Mouse (Mus musculus) hematopoietic stem cell, adult 5-6 weeks (primary cell): ENCODE measurements around the gene BC029722. TPM values are rescaled to one million over a fixed set of nuclear protein-coding genes. Genes with fewer than 3 reads are reported as not detected.
A peak's percentile ranks its signal among the peaks of the same experiment; 100 is the strongest.

ENCODE experiments used
- ATAC-seq, 2 experiments: fragments of 125-278 bp in 1 of 2; replicated peaks in 1 of 2; 2 replicates each; pipeline ENCODE4 v1.8.0; 2016 to 2017; ENCODE audit warnings: inconsistent platforms in 2 of 2, mild to moderate bottlenecking in 2 of 2, moderate number of reproducible peaks in 2 of 2, low read depth in 1 of 2, moderate TSS enrichment in 1 of 2; ENCODE audit not compliant: low FRiP score in 2 of 2, poor library complexity in 2 of 2, severe bottlenecking in 2 of 2, insufficient read depth in 1 of 2, low TSS enrichment in 1 of 2
- total RNA-seq: library from RNA; stranded (forward); fragments of 172-1452, 232-1000 nt; gene quantifications from 2 replicates; pipeline ENCODE4 v1.2.3, GENCODE M21; 2017

Gene BC029722
- total RNA-seq, 1 experiment from 2014 or later, result 27.2 TPM

GRCm38 (mm10) chr2:155825904-155826629, 6.8 kb upstream of the BC029722 start:
- ATAC-seq, result peak in 1 of 2 experiments; percentile 8; a peak in 2 of 4 replicates

GRCm38 (mm10) chr2:155823722-155824121, 4.5 kb upstream of the BC029722 start:
- no peak for ATAC-seq

- ATAC-seq, result no peak
Observed at GRCm38 (mm10) chr2:155820779-155821178, 1.6 kb upstream of the BC029722 start.

- peak; percentile 9 to 33 for ATAC-seq
Observed at GRCm38 (mm10) chr2:155819449-155820251, 424 bp upstream of the BC029722 start.

DNA sequence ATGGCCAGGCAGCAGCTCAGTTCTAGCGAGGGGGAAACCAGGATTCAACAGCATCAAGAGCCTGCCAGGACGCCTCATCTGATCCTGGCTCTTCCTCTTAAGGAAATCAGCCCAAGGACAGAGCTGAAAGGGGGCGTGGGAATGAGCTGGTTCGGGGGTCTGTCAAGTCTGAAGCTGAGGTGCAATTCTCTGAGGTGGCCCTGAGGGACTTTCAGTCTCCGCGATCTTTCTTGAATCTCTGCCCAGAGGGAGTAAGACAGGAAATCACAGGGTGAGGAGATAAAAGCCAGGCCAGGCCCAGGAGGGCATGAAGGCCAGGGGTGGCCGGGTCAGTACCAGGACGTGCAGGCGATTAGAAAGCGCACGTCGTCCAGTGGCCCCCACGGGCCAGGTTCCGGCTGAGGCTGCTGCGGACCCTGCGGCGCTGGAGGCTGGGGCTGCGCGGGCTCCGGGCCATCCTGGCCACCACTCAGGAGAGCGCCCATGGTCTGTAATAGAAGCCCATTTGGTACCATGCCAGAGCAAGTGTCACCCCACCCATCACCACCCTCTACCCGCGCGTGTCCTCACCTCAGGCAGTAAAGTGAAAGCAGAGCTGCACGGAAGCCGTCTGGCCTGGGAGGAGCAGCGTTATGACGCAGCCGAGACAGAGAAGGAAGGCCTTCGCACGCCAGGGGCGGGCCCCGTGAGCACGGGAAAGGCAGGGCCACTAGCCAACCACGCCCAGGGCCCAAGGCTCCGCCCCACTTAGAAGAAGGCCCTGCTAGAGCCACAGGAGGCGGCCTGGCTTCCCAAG, 432 bp downstream of the BC029722 start:
- peak; percentile 96 to 97 for ATAC-seq

DNA sequence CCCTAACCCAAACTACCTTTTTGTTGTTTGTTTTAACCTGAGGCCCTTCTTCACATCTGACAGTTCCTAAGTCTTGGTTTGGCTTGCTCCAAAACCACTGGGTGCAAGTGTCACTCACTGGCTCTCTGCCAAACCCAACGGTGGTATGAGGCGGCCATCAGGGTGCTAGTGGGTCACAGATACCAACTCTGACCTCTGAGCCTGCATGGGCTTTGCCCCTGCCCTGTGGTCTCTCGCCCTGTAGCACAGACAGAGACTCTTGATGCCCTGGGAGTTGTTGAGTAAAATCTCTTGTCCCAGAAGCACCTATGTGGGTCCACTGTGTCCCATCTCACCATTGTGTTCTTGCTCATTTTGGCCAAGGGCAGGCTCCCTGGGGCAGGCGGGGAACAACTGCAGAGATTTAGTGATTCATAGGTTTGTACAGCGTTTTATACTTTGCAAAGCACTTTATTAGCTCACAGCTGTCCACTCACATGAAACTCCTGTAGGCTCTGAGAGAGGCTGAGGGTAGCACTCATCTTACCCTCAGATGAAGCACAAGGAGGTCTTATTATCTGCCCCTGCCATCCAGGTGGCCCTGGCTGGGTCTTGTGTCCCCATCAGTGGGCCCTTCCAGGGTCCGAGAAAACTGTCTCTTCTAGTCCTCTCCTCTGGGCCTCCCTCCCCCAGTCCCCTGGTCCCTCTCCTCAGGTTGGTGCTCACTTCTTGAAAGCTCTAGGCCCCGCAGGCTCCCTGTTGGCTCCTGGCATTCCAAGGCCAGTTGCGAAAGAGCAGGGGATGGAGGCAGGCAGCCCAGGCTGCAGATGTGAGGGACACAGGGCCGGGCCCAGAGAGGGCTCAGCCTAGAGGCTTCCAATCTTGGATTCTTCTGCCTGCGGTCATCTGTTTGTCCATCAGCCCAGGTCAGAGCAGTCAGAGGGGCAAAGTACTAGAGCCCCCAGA, 1.7 kb downstream of the BC029722 start:
- no peak for ATAC-seq

DNA sequence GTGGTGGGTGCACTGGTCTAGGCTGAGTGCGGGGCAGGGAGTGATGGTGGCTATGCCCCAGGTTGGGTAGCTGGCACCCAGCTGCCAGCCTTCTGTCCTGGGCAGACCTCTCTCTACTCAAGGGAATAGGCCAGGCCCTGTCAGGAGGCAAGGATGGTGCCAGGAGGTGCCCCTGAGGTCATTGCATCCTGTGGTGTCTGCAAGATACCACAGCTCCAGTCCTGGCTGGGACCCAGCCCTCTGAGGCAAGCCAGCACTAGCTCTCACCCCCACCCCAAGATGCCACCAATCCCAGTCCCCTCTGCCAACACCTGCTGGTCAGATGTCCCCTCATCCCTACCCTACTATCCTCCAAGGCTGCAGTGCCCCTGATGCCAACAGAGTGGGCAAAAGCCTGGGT, 3.0 kb downstream of the BC029722 start:
- ATAC-seq, result no peak

DNA sequence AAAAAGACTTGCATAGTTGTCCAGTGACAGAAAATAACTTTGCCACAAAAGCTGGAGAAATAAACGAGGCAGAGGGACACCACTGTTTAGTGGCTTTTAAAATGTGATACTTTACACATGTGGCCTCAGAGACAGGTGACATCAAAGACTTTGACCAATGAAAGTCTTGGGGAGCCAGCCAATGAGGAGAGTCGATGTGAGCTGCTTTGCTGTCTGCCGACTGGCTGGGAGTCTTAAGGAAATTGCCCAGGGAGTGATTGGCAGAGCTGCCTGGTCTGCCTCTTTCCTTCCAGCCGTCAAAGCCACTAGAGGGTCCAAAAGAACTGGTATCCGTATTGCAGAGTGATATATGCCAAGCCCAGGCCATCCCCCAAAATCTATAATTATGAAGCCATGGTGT, 4.4 kb downstream of the BC029722 start:
- ATAC-seq, result no peak; a peak in 1 of 4 replicates

DNA sequence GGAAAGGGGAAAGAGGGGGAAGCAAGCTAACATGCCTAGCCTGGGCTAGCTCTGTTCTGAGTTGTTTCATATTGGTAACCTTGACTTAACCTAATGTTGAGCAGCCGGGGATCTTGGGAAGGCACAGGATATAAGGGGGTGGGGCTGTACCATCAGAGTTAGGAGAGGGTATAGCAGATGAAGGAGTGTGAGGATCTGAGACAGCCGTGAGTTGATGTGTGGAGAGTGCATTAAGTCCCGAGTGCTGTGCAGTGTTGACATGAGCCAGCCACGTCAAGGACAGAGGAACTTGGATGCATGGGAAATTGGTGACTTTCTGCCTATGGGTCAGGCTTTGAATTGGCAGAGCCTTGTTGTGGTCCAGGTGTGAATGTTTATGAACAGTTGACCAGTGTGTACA, 6.6 kb downstream of the BC029722 start:
- no peak for ATAC-seq

DNA sequence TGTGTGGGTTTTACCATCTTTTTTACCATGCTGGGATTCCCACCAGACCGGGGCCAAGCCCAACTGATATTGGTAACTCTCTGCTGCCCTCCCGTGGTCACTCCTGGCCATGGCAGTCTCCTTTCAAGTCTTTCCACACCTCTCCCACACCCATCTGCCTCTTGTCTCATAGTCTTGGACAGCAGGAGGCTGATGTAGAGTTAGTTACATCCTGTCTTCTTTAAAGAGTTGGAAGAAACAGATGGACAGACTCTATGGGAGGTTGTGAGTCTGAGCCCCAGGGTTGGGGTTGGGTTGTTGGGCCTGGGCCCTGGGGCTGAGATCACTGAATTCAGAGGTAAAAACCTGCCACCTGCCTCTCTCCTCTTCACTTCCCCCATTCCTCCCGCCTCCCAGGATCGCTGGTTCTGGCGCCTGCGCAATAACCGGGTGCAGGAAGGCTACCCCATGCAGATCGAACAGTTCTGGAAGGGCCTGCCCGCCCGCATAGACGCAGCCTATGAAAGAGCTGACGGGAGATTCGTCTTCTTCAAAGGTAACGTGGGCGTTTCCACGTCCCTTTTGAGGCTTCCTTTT, 7.3 kb downstream of the BC029722 start:
- ATAC-seq, result peak; percentile 51 to 75

- ATAC-seq, result no peak
Observed at GRCm38 (mm10) chr2:155809620-155810019, 9.6 kb downstream of the BC029722 start.

GRCm38 (mm10) chr2:155807408-155807807, 11.8 kb downstream of the BC029722 start:
- no peak for ATAC-seq

DNA sequence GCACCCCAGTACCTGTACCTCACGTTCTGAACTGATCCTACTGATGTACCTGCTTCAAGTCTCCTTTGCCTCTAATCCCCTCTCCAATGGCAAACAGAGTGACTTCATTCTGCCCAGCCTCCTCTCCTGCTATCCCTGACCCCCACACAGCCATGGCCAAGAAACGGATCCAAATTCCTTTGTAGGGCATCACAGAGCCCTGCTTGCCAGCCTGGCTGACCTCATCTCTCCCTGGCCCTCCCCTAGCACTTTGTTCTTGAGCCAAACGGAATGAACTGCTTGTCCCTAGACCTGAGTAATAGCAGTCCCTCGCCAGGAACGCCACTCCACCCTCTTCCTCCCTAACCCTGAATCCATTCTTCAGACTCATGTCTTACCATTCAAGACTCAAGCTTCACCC, 12.7 kb downstream of the BC029722 start:
- no peak for ATAC-seq

GRCm38 (mm10) chr2:155805925-155806255, 13.3 kb downstream of the BC029722 start:
- no peak for ATAC-seq

GRCm38 (mm10) chr2:155805231-155805924, 13.8 kb downstream of the BC029722 start:
- no peak for ATAC-seq

GRCm38 (mm10) chr2:155804053-155804452, 15.2 kb downstream of the BC029722 start:
- ATAC-seq, result no peak
